Mouse (Mus musculus) cerebellum, postnatal 36 days (tissue): ENCODE results near the gene Plcb4.

Experiments
- DNase-seq, 2 experiments: peaks; one replicate each; pipeline ENCODE4 v3.0.0; 2021 to 2022; ENCODE audit warnings: mixed read lengths in 2 of 2

Plcb4 gene

GRCm38 (mm10) chr2:135861531-135862488 lies 203.0 kb downstream of the Plcb4 start:
- DNase-seq = no peak

GRCm38 (mm10) chr2:135862489-135863390 lies 203.9 kb downstream of the Plcb4 start:
- DNase-seq = no peak

DNA sequence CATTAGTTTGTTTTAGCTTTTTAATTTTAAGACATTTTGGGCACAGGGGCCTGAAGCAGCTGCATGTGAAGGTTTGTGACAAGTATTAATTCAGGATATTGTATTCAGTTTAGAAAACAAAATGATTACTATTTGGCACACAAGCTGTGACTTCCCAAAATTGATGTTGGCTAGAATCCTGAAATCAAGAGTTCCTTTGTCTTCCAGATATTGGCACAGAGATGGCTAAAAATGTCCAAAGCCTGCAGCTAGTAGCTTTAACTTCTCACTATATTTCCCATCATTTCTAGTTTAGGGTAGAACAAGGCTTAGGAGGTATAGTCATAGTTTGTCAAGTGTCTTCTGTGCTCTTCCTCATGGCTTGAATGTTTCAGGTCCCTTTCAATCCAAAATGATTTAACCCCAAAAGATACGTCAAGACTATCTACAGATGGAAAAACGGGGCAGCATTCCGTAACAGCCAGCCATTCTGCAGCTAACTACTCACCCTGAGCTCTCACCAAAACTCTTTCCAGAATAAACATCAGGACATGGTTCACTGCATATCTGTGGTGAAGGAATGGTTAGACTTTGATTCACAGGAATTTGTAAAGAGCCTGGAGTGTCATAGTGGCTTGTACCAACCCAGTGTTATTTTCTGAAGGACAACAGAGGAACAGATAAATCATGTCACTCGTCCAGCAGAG lies 204.7 kb downstream of the Plcb4 start:
- DNase-seq = no peak

DNA sequence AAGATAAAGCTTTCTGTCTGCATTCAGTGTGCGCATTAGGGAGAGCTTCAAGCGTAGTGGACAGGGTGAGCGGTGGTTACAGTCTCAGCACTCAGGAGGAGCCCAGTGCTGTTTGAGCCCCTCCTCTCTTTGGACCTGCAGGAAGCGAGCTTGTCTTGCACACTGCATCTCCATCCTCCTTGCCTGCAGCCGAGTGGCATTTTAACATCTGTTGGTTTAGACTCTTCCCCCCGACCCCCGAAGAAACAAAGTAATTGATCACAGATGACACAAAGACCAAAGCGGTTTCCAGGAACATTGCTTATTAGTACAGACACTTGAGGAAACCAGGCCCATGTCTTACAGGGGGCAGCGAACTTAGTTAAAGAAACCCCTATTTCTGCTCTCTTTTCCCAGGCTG lies 207.6 kb downstream of the Plcb4 start:
- DNase-seq = no peak

DNA sequence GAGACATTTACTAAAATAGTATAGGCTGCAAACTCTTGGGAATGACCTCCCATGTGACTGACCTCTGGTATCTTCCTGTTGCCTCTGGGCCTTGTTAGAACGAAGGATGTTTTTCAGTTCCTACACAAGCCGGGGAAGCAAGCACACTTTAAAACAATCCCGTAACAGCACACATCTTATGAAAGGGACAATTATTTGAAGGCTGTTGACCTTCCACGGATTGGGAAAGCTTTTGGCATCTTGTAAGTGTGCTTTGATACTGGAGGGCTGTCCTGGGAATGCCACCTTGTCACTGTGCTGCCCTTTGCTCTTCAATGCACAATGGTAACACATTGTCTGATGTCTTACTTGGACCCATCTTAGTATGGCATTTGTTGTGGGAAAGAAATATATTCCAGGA lies 208.0 kb downstream of the Plcb4 start:
- no peak for DNase-seq

DNA sequence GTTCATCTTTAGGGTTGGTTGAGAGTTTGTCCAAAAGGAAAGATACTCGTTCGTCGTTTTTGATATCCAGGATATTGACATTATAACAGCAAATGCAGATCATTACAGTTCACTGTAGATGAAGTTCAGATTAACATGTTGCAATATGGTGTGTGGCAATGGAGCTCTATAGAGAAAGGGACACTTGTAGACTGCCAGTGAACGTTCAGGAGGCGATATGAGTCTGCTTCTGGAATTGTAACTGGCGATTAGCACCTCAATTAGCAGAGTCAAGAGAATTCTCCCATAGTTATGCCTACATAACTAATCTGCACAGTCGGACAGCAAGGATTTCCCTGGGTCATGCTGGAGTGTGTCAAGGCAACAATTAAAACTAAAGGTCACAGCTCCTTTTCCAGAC lies 210.8 kb downstream of the Plcb4 start:
- no peak for DNase-seq

- DNase-seq = no peak
Measured at GRCm38 (mm10) chr2:135873146-135873545, 214.3 kb downstream of the Plcb4 start.

GRCm38 (mm10) chr2:135873761-135874160 lies 214.9 kb downstream of the Plcb4 start:
- no peak for DNase-seq

- DNase-seq = peak in 1 of 2 experiments; percentile 31
Measured at GRCm38 (mm10) chr2:135875549-135875948, 216.7 kb downstream of the Plcb4 start.

DNA sequence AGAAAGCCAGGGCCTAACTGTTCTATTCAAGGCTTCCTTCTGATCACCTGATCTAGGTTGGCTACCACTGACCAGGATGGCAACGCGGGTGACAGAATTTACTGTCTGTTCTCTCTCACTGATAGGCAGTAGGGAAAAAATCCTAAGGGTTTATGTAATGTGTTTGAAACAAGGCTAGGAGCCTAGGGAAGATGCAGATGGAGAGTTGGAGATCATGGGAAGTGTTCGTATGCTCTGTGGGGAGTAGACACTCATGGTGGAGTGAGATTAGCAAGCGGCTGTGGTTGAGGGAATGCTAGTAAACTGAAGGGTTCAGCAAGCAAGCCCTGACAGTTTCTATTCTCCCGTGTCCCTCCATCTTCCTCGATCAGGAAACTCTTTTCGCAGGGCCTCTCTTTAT lies 220.5 kb downstream of the Plcb4 start:
- no peak for DNase-seq

DNA sequence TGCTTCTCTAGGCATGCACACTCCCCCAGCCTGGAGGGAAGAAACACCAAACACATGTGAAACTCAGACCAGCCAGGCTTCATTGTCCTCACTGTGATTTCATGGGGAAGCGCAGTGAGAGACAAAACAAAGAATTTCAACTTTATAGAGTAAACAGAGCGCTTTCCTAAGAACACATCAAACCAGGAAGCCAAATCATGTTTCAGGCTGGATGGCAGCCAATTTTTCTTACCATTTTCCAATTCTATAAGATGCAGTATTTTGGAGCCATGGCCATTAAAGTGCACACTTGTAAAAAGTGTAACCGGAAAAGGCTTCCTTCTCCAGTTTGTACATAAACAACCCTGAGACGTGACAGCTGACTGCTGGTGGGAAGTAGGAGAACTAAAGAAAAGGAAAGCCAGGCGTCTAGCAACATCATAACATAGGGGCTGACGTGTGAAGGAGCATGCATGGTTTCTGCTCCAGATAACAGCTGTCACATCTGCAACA lies 221.5 kb downstream of the Plcb4 start:
- no peak for DNase-seq

DNA sequence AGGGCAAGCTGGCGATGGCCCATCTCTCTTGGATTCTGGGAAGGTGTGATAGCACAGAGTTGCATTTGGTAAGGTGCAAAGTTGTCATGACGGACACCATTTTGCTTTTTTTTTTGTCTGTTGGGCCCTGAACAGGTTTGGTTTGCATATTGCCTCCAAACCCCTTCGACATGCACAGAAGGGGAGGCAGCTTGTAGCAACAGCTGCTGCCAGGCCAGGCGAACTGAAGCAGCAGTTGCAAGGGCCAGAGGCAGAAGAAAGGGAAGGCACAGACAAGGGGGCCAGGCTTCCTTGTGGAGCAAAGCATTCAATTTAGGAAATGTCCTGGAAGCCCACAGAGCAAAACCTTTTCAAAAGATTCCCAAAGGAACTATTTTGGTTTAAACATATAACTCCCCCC lies 224.5 kb downstream of the Plcb4 start:
- no peak for DNase-seq

GRCm38 (mm10) chr2:135884534-135885180 lies 225.8 kb downstream of the Plcb4 start:
- no peak for DNase-seq

GRCm38 (mm10) chr2:135885607-135886006 lies 226.8 kb downstream of the Plcb4 start:
- peak in 1 of 2 experiments; percentile 37 for DNase-seq

DNA sequence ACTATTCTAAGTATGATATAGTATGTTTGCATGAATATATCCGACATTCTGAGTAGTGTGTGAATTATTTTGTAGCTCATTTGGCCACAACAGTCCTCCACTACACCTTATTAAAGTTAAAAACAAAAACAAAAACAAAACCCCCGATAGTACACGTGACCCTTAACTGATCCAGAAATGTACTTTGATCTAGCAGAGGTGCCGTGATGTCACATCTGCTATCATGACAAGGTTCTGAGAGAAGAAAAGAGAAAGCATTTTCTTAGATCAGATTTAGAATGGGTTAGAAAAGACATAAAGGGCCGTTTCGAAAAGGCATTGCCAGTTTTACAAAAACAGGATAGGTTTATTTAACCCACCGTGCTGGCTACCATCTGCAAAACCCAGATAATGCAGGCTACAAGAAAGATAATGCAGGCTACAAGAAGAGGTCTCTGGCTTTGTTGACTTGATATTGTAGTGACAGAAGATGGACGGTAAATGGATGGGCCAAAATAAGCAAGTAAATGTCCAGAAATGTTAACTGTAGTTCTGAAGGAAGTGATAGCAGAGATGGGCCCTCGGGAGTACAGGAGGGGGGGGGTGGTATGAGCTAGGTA lies 227.4 kb downstream of the Plcb4 start:
- DNase-seq = no peak

DNA sequence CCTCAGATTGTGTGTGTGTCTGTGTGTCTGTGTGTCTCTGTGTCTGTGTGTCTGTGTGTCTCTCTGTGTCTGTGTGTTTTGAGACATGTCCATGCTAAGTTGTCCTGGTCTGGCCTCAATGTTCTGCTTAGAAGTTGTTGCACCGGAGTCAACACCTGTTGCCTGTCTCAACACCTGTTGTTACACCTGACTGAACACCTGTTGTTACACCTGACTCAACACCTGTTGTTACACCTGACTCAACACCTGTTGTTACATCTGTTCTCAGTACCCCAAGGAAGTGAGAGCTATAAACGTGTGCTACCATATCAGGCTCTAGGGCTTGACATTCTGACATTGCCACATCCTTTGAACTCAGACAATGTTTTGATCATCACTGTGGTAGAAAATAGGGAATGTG lies 229.0 kb downstream of the Plcb4 start:
- no peak for DNase-seq

- DNase-seq = peak; percentile 21 to 47
Measured at GRCm38 (mm10) chr2:135888206-135888605, 229.4 kb downstream of the Plcb4 start.

DNA sequence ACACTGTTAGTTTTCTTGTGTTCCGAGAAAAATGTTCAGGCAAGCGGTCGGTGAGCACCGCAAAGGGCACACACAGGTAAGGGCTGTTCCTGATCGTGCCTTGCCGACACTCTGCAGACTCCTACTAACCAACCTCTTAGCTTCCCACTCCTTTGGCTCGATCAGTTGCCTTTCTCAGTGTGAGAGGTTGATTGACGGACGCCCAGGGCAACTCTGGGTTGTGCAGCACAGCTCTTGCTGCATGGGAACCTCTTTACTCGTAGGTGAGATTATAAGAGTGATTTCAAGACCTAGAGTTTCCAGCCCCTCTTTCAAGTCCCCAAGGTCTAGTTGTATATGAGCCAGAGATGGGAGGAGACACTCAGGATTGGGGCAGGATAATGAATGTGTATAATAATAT lies 230.0 kb downstream of the Plcb4 start:
- DNase-seq = no peak

DNA sequence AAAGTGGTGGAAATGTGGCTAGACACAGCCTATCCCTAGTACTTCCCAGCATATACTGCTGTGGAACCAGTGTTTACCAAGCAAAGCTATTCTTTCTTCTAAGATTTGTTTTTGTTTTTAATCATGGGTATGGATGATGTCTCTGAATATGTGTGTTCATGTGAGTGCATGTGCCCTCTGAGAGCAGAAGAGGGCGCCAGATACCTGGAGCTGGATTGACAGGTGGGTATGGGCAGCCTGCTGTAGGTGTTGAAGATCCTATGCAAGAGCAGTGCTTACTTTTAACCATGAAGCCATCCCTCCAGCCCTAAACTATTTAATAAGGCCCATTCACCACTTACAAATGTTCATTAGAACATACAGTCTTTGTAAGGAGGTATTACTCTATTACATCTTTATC lies 231.3 kb downstream of the Plcb4 start:
- no peak for DNase-seq

GRCm38 (mm10) chr2:135891097-135891496 lies 232.3 kb downstream of the Plcb4 start:
- DNase-seq = no peak

DNA sequence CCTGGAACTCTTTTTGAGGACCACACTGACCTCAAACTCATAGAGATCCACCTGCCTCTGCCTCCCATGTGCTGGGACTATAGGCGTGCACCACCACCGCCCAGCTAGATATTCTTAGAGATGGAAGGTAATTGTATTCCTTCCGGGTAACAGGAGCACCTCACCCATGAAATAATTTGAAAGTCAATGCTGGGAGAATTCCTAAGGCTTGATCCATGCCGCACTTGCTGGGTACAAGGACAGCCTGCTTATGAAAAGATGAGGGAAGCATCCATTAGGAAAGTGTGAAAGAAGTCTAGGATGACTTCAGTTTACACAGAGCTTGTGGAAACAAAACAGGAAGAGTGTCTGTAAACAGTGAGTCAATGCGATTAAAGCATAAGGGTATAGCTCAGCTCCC lies 232.9 kb downstream of the Plcb4 start:
- no peak for DNase-seq

DNA sequence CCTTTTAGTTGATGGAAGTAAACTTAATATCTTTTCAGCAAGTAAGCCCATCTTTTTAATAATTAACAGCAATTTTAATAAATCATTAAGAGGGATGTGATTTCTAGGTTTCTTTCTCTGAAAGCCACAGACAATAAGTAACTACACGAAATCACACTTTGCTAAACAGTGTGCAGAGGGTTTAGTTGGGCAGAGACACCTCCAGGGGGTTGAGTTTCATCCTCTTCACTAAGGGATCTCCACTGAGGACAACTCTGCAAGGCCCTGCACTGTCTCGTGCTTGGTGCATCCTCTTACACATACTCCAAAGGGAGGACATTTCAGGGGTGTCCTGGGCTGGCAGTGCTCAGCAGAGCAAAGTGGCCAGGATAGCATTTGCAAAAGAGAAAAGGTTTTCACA lies 235.8 kb downstream of the Plcb4 start:
- DNase-seq = no peak
